Mouse (Mus musculus): Measurements from ENCODE around the gene Ubap1l. TPM values are rescaled to one million over a fixed set of nuclear protein-coding genes. Genes with fewer than 3 reads are reported as not detected.

Gene Ubap1l
- polyA plus RNA-seq, 1 experiment from 2014 or later = 0.37 TPM

DNA sequence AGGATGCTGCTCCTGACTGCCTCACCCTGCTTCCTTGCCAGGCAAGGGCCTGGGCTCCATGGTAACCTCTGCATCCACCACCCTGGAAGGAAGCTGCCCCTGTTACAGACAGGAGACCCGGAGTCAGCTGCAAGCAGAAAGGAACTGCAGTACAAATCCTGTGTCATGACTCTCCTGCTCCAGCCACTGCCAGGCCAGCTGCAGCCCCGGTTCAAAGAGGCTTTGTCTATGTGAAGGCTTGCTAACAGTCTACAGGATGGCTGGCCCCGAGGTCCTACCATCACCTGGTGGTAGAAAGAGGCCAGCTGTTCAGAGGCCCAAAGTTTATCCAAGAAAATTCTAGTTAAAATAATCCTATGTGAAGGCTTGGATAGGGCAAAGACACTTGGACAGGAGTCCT lies 50.5 kb downstream of the Ubap1l start:
- no peak overlapping the region for H3K9ac ChIP-seq (ENCODE audit: low read length)
- 70% methylated on average over 3 of the region's 3 CpGs for WGBS
- no peaks in the 10 kb centered on the region for H3K4me1 ChIP-seq (ENCODE audit: control insufficient read depth, insufficient read depth, low read length)
- H3K27ac ChIP-seq (ENCODE audit: low read depth, low read length) = no peak overlapping the region
- DNase-seq (ENCODE audit: low spot score) = no peak
- H3K9me3 ChIP-seq (ENCODE audit: control insufficient read depth, low read length) = no peaks in the 10 kb centered on the region
- no peaks in the 10 kb centered on the region for H3K27me3 ChIP-seq (ENCODE audit: control insufficient read depth, insufficient read depth, low read length)
- H3K4me2 ChIP-seq (ENCODE audit: low read depth) = no peak overlapping the region
- ATAC-seq (ENCODE audit: insufficient read depth, low FRiP score, low TSS enrichment) = no peak
- H3K4me3 ChIP-seq (ENCODE audit: low read depth, low read length) = no peak overlapping the region
- H3K36me3 ChIP-seq (ENCODE audit: control insufficient read depth, insufficient read depth, low read length) = no peaks in the 10 kb centered on the region

DNA sequence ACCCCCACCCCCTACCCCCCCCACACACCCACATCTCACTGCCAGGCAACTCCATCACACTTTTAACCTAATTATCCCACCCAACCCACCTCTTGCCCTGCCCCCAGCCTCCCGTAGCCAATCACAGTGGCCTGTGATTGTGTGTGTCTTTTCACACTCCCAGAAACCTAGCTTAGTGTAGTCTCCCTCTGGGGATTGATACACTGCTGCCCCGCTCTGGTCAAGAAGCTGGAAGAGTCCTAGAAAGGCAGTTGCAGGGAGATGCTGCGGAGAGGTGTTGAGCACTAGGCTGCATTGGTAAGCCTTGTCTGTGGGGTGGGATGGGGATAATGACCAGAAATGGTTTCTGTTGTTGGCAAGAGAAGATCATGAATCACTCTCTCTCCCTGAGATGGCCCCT lies 56.9 kb downstream of the Ubap1l start:
- Histone ChIP-seq H3K36me3 (ENCODE audit: control insufficient read depth, insufficient read depth, low read length) (no peaks in the 10 kb centered on the region), H3K4me1 (ENCODE audit: control insufficient read depth, insufficient read depth, low read length) (no peaks in the 10 kb centered on the region), H3K4me3 (ENCODE audit: low read depth, low read length) (no peak overlapping the region), H3K4me2 (ENCODE audit: low read depth) (no peak overlapping the region), H3K9me3 (ENCODE audit: control insufficient read depth, low read length) (no peaks in the 10 kb centered on the region), H3K9ac (ENCODE audit: low read length) (no peak overlapping the region), H3K27me3 (ENCODE audit: control insufficient read depth, insufficient read depth, low read length) (no peaks in the 10 kb centered on the region), H3K27ac (ENCODE audit: low read depth, low read length) (no peak overlapping the region)
- no peak for ATAC-seq (ENCODE audit: insufficient read depth, low FRiP score, low TSS enrichment)
- WGBS = 33% methylated on average over 3 of the region's 3 CpGs
- DNase-seq (ENCODE audit: low spot score) = no peak

DNA sequence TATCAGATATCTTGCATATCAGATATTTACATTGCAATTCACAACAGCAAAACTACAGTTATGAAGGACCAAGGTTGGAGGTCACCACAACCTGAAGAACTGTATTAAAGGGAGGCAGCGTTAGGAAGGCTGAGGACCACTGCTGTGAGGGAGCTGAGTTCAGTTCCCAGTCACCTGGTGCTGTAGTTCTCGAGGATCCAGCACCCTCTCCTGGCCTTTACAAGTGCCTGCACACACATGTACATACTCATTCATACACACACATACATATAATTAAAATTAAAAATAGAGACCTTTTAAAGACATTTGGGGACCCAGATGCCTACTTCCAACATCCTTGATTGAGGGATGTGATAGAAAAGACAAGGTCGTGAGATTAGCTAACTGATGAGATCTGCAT lies 58.8 kb downstream of the Ubap1l start:
- Histone ChIP-seq H3K9ac (ENCODE audit: low read length) (no peak overlapping the region), H3K9me3 (ENCODE audit: control insufficient read depth, low read length) (no peaks in the 10 kb centered on the region), H3K27me3 (ENCODE audit: control insufficient read depth, insufficient read depth, low read length) (no peaks in the 10 kb centered on the region), H3K36me3 (ENCODE audit: control insufficient read depth, insufficient read depth, low read length) (no peaks in the 10 kb centered on the region), H3K4me1 (ENCODE audit: control insufficient read depth, insufficient read depth, low read length) (no peaks in the 10 kb centered on the region), H3K4me2 (ENCODE audit: low read depth) (no peak overlapping the region), H3K4me3 (ENCODE audit: low read depth, low read length) (no peak overlapping the region), H3K27ac (ENCODE audit: low read depth, low read length) (no peak overlapping the region)
- 74% methylated on average over 3 of the region's 3 CpGs for WGBS
- no peak for ATAC-seq (ENCODE audit: insufficient read depth, low FRiP score, low TSS enrichment)
- DNase-seq (ENCODE audit: low spot score) = no peak

DNA sequence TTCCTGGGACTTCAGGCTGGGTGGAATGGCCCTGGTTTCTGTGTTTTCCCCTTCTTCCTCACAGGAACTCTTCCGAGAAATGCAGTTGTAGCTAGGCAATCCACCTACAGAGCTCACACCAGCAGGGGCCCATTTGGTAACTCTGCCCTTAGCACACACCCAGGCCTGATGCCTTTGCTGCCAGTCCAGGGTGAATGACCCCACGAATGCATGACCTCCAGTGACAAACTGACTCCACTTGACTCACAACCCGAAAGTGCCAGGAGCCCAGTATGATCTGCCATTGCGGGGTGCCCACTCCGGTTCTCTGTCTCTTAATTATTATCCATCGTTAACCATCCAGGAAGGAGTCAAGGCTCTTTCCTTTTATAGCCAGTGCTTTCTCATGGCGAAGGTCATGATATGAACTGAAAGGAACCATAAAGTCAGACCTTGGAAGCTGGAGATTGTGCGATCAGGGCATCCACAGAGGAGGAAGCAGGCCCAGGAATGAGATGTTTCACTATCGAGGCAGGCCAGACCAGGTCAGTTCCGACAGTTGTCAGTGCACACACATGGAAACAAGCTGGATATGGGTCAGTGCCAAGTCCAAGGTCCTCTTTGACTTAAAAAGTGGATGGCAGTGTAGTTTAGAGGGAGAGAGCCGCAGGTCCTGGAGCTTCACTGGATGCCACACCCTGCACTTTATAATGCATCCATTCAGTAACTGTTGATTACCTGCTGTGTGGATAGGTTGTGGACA lies 62.1 kb downstream of the Ubap1l start, which contains the start of gene Slc51b:
Gene Slc51b, minus strand, starts transcription at position 196 of the 742 bp plus-strand sequence.
- WGBS = 83% methylated on average over 11 of the region's 11 CpGs
- H3K4me2 ChIP-seq (ENCODE audit: low read depth) = no peak within 1 kb of the TSS

DNA sequence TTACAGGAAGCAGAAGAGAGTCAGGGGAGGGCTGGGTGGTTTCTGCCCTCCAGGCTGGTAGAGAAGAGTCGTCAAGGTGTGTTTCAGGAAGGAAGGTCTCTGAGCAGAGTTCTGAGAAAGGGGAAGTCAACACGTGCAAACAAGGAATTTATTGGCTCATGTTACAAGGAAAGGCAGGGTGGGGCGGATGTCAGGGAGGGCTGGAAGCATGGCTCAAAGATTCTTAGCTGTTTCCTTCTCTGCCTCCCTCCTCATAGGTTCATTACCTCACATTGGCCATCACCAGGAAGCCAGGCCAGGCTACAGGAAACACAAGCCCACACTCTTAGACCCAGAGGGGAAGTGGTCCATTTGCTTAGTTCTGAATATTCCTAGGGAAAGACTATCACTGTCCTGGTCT lies 63.6 kb downstream of the Ubap1l start:
- H3K27ac ChIP-seq (ENCODE audit: low read depth, low read length) = no peak overlapping the region
- no peak overlapping the region for H3K4me2 ChIP-seq (ENCODE audit: low read depth)
- H3K4me3 ChIP-seq (ENCODE audit: low read depth, low read length) = no peak overlapping the region
- H3K36me3 ChIP-seq (ENCODE audit: control insufficient read depth, insufficient read depth, low read length) = no peaks in the 10 kb centered on the region
- WGBS = 43% methylated on average over 3 of the region's 3 CpGs
- H3K27me3 ChIP-seq (ENCODE audit: control insufficient read depth, insufficient read depth, low read length) = no peaks in the 10 kb centered on the region
- DNase-seq (ENCODE audit: low spot score) (no peak), ATAC-seq (ENCODE audit: insufficient read depth, low FRiP score, low TSS enrichment) (no peak)
- H3K9me3 ChIP-seq (ENCODE audit: control insufficient read depth, low read length) = no peaks in the 10 kb centered on the region
- H3K9ac ChIP-seq (ENCODE audit: low read length) = no peak overlapping the region
- no peaks in the 10 kb centered on the region for H3K4me1 ChIP-seq (ENCODE audit: control insufficient read depth, insufficient read depth, low read length)

More for the DNA sequence above, 62.1 kb downstream of the Ubap1l start, which contains the start of gene Slc51b:
- H3K9ac ChIP-seq (ENCODE audit: low read length) = no peak within 1 kb of the TSS
- H3K36me3 ChIP-seq (ENCODE audit: control insufficient read depth, insufficient read depth, low read length) = no peaks in the 10 kb centered on the region
- H3K4me1 ChIP-seq (ENCODE audit: control insufficient read depth, insufficient read depth, low read length) = no peaks in the 10 kb centered on the region
- H3K27me3 ChIP-seq (ENCODE audit: control insufficient read depth, insufficient read depth, low read length) = no peaks in the 10 kb centered on the region
- ATAC-seq (ENCODE audit: insufficient read depth, low FRiP score, low TSS enrichment) (no peak), DNase-seq (ENCODE audit: low spot score) (no peak)
- H3K9me3 ChIP-seq (ENCODE audit: control insufficient read depth, low read length) = no peaks in the 10 kb centered on the region
- no peak within 1 kb of the TSS for H3K4me3 ChIP-seq (ENCODE audit: low read depth, low read length)
- no peak within 1 kb of the TSS for H3K27ac ChIP-seq (ENCODE audit: low read depth, low read length)

DNA sequence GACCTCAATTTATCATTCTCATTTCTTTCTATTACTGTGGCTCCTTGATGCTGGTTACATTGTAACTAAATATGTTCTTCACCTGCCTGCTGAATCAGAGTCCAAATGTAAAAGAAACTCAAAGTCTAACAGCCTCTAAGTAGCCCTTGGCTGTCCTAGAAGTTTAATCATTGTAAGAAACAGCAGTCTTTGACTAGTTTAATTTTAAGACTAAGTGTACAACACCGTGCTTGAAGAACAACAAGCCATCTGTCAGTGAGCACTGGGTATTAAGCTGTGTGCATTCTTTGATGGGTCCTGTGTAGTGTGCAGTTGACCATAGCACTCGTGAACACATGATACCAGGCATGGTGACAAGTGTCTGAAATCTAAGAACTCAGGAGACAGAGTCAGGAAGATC lies 66.7 kb downstream of the Ubap1l start:
- Histone ChIP-seq H3K4me3 (ENCODE audit: low read depth, low read length) (no peak overlapping the region), H3K9me3 (ENCODE audit: control insufficient read depth, low read length) (no peaks in the 10 kb centered on the region), H3K4me1 (ENCODE audit: control insufficient read depth, insufficient read depth, low read length) (no peaks in the 10 kb centered on the region), H3K4me2 (ENCODE audit: low read depth) (no peak overlapping the region), H3K9ac (ENCODE audit: low read length) (no peak overlapping the region), H3K27me3 (ENCODE audit: control insufficient read depth, insufficient read depth, low read length) (no peaks in the 10 kb centered on the region), H3K36me3 (ENCODE audit: control insufficient read depth, insufficient read depth, low read length) (no peaks in the 10 kb centered on the region), H3K27ac (ENCODE audit: low read depth, low read length) (no peak overlapping the region)
- DNase-seq (ENCODE audit: low spot score) (no peak), ATAC-seq (ENCODE audit: insufficient read depth, low FRiP score, low TSS enrichment) (no peak)
- WGBS = 85% methylated on average over 2 of the region's 2 CpGs

DNA sequence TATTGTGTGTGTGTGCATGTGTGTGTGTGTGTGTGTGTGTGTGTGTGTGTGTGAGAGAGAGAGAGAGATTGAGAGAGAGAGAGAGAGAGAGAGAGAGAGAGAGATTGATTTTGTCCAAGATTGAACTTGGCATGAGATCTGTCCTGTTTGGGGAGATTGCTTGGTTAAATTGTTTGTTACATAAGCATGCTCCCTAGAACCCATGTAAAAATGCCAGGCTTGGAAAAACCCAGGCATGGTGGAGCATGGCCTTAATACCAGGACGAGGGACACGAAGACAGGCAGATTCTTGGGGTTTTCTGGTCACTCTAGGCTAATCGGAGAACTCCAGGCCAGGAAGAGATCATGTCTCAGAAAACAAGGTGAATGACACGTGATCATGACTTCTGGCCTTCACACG lies 67.2 kb downstream of the Ubap1l start:
- no peak overlapping the region for H3K9ac ChIP-seq (ENCODE audit: low read length)
- no peaks in the 10 kb centered on the region for H3K9me3 ChIP-seq (ENCODE audit: control insufficient read depth, low read length)
- H3K4me2 ChIP-seq (ENCODE audit: low read depth) = no peak overlapping the region
- no peak for DNase-seq (ENCODE audit: low spot score)
- no peak overlapping the region for H3K27ac ChIP-seq (ENCODE audit: low read depth, low read length)
- H3K4me3 ChIP-seq (ENCODE audit: low read depth, low read length) = no peak overlapping the region
- no peak for ATAC-seq (ENCODE audit: insufficient read depth, low FRiP score, low TSS enrichment)
- 90% methylated on average over 5 of the region's 5 CpGs for WGBS
- no peaks in the 10 kb centered on the region for H3K27me3 ChIP-seq (ENCODE audit: control insufficient read depth, insufficient read depth, low read length)
- no peaks in the 10 kb centered on the region for H3K36me3 ChIP-seq (ENCODE audit: control insufficient read depth, insufficient read depth, low read length)
- H3K4me1 ChIP-seq (ENCODE audit: control insufficient read depth, insufficient read depth, low read length) = no peaks in the 10 kb centered on the region

Other genes starting within 250 kb of the Ubap1l start
- gene Igdcc3, start 219.9 kb upstream of the Ubap1l start, polyA plus RNA-seq (2014; fragmentation: Nextera tagmentation; extraction: Ambion mirVana) = 60.7 and 71.9 TPM in 2 replicates
- gene Parp16, start 165.7 kb upstream of the Ubap1l start, polyA plus RNA-seq (2014; fragmentation: Nextera tagmentation; extraction: Ambion mirVana) = 4.9 and 6.1 TPM in 2 replicates
- gene Cilp, start 95.9 kb upstream of the Ubap1l start, polyA plus RNA-seq (2014; fragmentation: Nextera tagmentation; extraction: Ambion mirVana) = 0.12 and 0.29 TPM in 2 replicates
- gene Clpx, start 66.8 kb upstream of the Ubap1l start, polyA plus RNA-seq (2014; fragmentation: Nextera tagmentation; extraction: Ambion mirVana) = 50.0 and 52.8 TPM in 2 replicates
- gene Pdcd7, start 14.9 kb upstream of the Ubap1l start, polyA plus RNA-seq (2014; fragmentation: Nextera tagmentation; extraction: Ambion mirVana) = 13.7 and 14.3 TPM in 2 replicates
- gene Kbtbd13, start 30.6 kb downstream of the Ubap1l start, polyA plus RNA-seq (2014; fragmentation: Nextera tagmentation; extraction: Ambion mirVana) = 0.66 and 0.76 TPM in 2 replicates
- gene Rasl12, start 37.5 kb downstream of the Ubap1l start, polyA plus RNA-seq (2014; fragmentation: Nextera tagmentation; extraction: Ambion mirVana) = 6.9 and 7.8 TPM in 2 replicates
- not detected in 2 replicates for gene Slc51b, start 61.9 kb downstream of the Ubap1l start, polyA plus RNA-seq (2014; fragmentation: Nextera tagmentation; extraction: Ambion mirVana)
- gene Mtfmt, start 74.7 kb downstream of the Ubap1l start, polyA plus RNA-seq (2014; fragmentation: Nextera tagmentation; extraction: Ambion mirVana) = 19.8 and 20.5 TPM in 2 replicates
- 131 and 142 TPM in 2 replicates for gene Spg21, start 99.9 kb downstream of the Ubap1l start, polyA plus RNA-seq (2014; fragmentation: Nextera tagmentation; extraction: Ambion mirVana)
- 0.21 TPM in 1 of 2 replicates, not detected in the other for gene Ankdd1a, start 159.2 kb downstream of the Ubap1l start, polyA plus RNA-seq (2014; fragmentation: Nextera tagmentation; extraction: Ambion mirVana)
- gene Plekho2, start 219.0 kb downstream of the Ubap1l start, polyA plus RNA-seq (2014; fragmentation: Nextera tagmentation; extraction: Ambion mirVana) = 10.5 and 13.3 TPM in 2 replicates
- 10.2 and 11.1 TPM in 2 replicates for gene Pif1, start 226.1 kb downstream of the Ubap1l start, polyA plus RNA-seq (2014; fragmentation: Nextera tagmentation; extraction: Ambion mirVana)